Mouse (Mus musculus) NIH3T3 (cell line): Measurements from ENCODE around the gene Atcay.
"Not testable (repeated sequence)": the region's sequence is repeated elsewhere in the genome, so short reads cannot be mapped to it uniquely, and the experiment has no call there.

Experiments
- DNase-seq: peaks from one replicate; pipeline ENCODE4 v3.0.0-alpha.2; 2012; ENCODE audit warnings: low read depth

Gene Atcay

DNA sequence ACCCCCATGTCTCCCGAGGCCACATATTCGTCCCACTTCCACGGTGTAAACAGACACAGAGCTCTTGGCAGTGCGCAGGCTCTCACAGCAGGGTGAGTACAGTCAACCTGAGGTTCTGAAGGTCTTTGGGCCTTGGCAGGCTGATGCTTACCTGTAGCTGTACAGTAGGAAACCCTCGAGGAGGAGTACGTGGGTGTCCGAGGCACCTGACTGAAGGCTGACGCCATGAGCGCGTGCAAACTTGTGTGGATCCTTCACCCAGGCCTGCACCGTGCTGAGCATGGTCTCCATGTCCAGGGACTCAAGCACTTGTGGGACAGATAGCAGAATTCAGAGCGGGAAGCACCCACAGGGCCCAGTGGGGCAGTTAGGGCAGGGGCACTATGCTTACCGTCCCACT lies 30.5 kb downstream of the Atcay start:
- DNase-seq, result no peak

DNA sequence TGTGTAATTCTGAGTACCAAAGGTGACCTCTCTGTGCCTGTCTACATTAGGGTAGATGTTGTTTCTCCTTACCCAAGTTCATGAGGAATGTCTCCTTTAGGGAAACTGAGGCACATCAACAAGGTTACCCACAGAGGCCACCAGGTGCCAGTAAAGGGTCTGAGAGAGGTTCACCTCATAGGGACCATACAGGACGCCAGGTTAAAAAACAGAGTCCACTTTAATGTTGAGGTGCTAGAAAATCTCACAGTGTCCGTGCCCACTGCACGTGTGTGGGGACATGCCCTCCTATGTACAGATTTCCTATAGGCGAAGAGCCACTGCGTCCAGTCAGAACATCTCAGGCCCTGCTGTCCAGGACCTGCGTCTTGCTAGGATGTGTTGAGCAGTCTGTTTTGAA lies 31.6 kb downstream of the Atcay start:
- no peak for DNase-seq

DNA sequence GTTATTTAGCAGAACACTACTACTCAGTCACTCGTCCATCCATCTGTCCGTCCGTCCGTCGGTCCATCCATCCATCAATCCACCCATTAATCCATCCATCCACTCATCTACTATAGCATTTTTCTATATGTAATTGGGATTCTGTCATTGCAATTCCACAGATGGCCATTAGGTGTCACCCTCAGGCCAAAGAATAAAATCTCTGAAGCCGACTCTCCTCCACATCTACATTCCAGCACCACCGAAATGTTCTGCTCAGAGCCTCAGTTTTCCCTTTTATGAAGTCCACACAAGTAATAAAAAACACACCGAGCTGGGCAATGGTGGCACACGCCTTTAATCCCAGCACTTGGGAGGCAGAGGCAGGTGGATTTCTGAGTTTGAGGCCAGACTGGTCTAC lies 32.4 kb downstream of the Atcay start:
- DNase-seq, result peak; percentile 89

DNA sequence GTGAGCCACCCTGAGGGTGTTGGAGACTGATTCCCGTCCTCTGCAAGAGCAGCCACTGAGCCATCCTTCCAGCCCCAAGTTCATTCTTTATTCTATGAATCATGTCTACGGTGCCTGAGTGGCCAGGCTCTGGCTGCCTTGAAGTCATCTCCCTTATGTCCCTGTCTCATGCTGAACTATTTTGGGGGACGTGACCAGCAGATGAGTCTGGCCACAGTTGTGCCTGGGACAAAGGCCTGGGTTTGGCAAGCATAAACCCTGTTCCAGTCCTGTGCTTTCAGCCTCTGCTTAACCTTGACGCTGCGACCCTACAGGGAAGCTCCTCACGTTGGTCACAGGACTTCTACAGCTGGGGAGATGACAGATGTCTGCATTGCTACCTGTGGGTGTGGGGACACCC lies 33.3 kb downstream of the Atcay start:
- DNase-seq, result no peak

DNA sequence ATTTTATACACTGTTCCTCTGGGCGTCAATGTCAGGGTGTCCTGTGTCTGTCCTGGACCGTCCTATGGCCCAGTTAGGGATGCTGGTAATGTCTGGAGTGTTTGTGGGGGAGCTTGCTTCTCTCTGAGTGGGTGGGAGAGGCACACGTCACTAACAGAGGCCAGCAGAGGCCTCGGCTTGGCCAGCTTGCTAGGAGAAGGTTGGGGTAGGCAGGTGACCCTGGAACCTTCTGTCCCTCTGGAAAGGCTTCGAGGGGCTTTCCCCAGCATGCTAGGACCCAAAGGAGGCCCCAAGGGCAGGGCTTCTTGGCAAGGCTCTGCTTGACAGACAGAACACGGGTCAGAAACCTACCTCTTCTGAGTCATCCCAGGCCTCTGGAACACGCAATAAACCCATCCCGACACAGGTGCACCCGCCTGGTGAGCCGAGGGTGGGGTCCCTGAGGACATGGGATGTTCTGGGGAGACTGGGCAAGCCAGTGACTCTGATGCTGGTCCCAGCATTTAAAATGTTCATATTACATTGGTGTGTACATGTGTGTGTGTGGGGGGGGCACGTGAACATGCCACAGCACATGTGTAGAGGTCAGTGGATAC lies 34.1 kb downstream of the Atcay start:
- DNase-seq, result no peak

DNA sequence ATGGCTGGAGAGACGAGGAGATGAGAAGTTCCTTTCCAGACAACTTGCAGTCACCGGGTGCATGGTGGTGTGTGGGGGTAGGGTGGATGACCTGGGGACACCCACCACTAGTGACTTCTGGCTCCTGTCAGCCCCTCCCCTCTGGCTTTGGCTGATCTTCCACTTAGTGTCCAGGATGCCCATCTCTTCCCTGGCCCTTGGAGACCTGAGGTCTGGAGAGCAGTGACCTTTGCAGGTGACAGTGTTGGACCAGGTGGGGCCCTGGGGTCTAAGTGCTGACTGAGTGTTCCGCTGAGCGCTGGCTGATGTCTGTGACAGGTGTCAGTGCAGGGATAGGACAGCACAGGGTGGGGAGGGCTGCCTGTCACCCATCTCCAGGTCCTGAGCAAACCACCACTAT lies 35.3 kb downstream of the Atcay start:
- no peak for DNase-seq

DNA sequence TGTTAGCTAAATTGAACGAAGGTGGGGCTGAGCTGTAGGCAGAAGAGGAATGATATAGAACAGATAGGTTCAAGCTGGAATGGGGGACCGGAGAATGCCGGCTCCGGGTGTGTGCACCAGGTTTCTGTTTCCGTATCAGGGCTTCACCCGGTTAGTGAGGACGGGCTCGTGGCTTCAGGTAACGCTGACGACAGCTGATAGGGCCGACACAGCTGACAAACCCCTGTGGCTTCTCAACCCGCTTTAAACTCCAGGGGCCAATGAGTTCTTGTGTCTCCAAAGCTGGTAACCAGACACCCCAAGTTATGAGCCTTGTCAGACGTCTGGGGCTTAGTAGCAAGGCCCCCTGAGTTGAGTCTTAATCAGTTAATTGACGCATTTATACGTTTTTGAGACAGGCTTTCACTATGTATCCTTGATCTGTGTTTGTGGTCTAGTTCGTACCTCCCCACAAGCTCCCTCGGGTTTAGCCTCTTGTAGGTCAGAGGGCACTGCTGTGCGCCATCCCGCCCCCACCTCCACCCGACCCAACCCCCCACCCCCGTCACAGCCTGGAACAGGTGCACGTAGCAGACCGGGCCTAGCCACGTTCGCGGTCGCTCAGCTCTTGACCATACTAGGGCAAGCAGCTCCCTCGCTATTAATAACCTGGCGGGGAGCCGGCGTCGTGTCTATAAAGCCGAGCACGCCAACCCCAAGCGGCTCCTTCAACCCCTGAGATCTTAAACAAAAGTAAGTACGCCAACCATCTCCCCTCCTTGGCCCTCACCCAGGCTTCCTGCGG lies 36.5 kb downstream of the Atcay start:
- DNase-seq, result no peak

DNA sequence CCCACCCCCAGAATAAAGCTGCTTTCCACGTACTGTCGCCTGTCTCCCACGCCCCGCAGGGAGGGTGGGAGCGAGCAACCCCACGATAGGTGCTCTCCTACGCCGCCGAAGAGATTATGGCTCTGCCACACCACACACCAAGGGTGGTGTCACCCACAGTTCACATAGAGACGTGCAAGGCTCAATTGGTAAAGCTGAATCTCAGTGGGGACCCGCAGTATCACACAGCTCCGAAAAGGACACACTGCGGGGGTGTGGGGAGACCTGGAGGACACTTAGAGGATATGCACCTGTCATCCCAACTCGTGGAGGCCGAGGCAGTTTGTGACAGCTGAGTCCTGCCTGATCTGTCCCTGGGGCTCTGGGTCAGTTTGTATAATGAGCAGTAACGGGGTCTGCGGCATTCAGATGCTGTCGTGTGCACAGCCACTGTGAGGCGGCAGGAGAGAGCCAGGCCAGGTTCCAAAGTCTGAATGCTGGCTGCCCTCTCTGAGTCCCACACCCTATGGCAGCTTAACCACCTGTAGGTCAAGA lies 37.6 kb downstream of the Atcay start:
- no peak for DNase-seq

DNA sequence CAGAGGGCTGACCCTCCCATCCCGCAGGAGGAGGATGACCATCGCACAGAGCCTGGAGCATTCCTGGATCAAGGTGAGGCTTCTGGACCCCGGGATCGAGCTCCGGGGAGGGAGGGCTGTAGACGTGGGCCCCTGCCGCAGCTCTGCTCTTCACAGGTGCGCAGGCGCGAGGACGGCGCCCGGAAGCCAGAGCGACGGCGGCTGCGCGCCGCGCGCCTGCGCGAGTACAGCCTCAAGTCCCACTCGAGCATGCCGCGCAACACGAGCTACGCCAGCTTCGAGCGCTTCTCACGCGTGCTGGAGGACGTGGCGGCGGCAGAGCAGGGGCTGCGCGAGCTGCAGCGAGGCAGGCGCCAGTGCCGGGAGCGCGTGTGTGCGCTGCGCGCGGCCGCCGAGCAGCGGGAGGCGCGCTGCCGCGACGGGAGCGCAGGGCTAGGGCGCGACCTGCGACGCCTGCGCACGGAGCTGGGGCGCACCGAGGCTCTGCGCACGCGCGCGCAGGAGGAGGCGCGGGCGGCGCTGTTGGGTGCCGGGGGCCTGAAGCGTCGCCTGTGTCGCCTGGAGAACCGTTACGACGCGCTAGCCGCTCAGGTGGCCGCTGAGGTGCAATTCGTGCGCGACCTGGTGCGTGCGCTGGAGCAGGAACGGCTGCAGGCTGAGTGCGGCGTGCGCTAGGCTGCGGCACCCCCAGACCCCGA lies 38.2 kb downstream of the Atcay start:
- peak; percentile 67 for DNase-seq

DNA sequence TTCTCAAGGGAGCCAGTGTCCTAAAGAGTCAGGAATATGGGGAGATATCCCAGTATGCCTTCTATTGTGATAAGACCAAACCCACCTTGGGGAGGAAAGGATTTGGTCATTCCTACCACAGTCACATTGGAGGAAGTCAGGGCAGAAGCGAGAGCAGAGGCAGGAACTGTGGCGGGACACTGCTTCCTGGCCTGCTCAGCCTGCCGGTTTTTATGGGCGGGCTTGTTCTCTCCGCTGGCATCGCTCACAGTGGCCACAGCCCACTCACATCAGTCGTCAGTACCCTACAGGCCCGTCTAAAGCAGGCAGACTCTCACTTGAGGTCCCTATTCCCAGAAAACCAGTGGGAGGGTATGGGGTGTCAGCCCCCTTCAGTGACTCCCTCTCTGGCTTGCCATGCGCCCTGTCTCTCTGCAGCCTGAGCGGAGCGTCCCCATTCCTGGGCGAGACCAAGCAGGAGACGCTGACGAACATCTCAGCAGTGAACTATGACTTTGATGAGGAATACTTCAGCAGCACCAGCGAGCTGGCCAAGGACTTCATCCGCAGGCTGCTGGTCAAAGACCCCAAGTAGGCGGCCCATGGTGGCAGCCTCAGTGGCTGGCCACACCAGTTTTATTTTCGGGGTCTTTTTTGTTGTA lies 39.2 kb downstream of the Atcay start:
- DNase-seq, result no peak

DNA sequence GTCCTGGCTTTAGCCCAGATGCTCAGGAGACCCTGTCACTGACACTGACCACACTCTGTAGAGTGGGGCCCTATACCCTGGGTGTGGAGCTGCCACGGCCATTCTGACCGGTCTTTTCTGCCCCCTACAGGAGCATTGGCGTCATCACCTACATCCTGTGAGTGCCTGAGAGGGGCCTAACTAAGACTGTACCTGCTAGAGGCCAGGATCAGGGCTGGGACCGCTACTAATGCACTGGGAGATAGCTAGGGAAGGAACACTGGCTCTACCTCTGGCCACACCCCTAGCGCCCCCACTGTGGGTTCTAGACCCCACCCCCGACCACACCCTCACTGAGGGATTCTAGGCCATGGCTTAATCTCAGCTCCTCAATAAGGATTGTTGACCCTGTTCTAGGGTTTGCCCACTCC lies 39.7 kb downstream of the Atcay start:
- no peak for DNase-seq

DNA sequence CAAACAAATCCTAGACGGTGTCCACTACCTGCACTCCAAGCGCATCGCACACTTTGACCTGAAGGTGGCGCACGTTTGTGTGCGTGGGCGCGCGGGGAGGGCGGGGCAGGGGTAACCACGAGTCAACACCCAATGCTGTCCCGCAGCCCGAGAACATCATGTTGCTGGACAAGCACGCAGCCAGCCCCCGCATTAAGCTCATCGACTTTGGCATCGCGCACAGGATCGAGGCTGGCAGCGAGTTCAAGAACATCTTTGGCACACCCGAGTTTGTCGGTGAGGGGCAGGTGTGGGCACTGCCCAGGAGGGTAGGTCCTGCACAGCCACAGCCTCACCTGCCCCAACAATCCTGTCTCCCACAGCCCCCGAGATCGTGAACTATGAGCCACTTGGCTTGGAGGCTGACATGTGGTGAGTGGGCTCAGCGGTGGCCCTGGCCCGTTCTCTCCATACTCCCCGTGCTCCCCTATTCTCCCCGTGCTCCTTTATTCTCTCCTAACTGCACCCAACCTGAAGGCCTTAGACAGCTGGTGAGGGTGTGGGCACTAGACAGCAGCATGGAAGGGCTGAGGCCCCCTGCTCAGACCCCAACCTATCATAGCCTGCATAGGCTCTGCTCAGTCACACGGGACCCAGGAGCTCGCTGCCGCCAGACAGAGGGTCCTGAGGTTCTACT lies 40.3 kb downstream of the Atcay start:
- peak; percentile 40 for DNase-seq

DNA sequence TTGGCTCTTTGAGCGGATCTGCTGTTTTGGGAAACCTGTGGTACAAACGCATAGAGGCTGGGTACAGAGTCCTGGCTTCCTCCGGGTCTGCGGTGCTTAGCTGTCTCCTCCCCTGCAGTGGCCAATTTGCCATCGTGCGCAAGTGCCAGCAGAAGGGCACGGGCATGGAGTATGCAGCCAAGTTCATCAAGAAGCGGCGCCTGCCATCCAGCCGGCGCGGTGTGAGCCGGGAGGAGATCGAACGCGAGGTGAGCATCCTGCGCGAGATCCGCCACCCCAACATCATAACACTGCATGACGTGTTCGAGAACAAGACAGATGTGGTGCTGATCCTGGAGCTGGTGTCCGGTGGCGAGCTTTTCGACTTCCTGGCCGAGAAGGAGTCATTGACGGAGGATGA lies 40.8 kb downstream of the Atcay start:
- no peak for DNase-seq

DNA sequence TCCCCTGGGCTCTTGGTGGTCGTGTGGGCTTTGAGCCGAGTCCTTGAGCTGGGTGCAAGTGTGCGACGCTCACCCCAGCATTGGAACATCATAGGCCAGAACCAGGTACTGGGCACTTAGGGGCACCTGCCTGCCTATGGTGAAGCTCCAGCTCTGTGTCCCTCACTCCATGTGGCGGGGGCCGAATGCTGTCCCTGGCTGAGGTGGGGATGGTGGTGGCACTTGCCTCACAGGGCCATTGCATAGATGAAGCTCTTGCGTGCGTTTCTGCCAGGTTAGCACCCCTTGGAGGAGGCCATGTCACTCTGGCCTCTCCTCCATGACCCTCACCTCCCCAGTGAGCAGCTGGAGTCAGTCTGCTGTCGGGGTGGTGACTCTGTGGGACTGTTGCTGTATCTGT lies 43.5 kb downstream of the Atcay start:
- DNase-seq, result no peak

DNA sequence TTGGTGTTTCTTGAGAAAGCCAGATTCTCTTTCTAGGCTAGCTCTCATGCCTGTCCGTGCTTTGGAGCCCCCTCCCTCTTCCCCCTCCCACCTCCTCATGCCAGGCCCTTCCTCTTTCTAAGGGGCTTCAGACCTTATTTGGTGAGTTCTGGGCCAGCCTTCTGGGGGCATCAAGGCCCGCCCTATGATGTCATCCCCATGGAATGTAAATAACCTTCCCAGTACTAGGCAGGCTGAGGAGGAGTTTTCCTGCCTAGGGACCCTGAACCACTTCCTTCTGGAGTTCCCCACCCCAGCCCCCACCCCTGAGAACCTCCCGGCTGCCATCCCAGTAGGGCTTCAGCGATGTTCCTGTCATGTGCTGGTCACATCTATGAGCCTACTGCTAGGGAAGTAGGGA lies 45.9 kb downstream of the Atcay start:
- peak; percentile 63 for DNase-seq

DNA sequence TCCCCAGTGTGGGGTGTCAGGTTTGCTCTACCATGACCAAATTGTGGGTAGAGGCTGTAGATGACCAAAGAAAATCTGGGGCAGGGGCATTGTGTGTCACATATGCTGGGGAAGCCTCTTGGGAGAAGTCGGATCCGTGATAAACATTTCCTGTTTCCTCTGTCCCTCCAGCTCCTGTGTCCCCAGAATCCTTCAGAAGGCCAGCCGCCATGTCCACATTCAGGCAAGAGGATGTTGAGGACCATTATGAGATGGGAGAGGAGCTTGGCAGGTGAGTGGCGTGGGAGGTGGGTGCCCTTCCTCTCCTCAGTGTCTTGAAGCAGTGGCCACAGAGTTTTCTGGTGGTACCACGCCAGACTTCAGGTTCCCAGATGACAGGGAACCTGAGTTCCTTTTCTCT lies 46.8 kb downstream of the Atcay start, which contains the start of gene 4930442H23Rik:
Gene 4930442H23Rik (minus strand): TSS at position 45 of the 400 bp plus-strand sequence.
- DNase-seq, result no peak

DNA sequence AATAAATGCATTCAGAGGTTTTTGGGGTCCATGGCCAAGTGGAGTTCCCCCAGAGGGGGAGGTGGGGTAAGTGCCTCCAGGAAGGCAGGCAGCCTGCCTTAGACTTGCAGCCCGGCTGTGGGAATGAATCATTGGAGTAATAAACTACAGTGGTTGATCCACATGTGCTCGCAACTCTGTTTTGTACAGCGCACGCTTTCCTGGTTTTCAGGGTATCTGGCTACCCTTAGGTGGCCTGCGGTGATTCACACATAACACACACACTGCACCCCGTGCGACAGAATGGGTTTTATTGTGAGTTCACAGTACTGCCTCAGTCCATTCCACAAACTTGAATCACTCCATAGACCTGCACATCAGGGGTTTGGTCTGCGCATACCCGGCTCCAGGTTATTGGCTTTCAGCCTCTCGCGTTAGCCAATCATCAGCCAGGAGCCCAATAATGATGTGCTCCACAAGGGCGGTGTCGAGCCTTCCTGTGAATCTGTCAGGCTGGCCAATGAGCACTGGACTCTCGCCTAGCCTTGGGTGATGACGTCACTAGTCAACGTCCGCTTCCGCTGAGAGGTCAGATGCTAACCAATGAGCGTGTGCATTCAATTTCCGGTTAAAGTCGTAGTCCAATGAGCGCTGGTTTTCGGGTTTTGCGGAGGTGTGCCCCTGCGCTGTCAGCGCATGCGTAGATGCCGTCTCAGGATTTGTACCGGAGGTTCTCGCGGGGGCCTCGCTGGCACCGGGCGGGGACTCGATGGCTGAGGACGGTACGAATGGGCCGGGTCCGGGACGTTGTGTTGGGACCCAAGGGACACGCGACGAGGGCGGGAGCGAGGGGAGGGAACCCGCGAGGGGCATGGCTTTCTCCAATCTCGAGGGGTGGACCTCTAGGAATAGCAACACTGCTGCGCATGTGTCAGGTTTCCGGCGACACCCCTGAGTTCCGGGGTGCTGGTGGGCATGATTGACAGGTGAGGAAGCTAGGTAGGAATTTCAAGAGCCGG lies 48.0 kb downstream of the Atcay start, which contains the start of gene Dapk3:
Gene Dapk3 (plus strand): TSS at position 670 of the 998 bp plus-strand sequence.
- peak; percentile 100 for DNase-seq

DNA sequence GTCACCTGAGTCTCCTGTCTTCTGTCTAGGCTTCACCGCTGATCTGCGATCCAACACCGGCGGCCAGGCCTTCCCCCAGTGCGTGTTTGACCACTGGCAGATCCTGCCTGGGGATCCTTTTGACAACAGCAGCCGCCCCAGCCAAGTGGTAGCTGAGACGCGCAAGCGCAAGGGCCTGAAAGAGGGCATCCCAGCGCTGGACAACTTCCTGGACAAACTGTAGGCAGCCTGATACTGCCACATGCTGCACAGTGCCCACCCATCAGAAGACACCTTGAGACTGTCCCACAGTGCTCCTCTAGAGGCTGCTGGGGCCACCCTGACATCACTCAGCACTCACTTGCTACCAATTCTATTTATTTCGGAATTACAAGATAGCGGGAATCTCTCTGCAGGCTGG lies 48.8 kb downstream of the Atcay start:
- not testable (repeated sequence) for DNase-seq

DNA sequence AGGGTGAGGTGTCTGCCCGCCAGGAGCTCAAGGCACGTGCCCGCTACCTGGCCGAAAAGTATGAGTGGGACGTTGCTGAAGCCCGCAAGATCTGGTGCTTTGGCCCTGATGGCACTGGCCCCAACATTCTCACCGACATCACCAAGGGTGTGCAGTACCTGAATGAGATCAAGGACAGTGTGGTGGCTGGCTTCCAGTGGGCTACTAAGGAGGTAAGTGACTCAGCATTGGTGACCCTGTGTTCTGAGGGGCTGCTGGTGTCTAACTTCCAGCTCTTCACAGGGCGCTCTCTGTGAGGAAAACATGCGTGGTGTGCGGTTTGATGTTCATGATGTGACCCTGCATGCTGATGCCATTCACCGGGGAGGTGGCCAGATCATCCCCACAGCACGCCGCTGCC lies 49.7 kb downstream of the Atcay start:
- no peak for DNase-seq
